Mouse (Mus musculus): ENCODE data around the gene Olfr1358.

Gene Olfr1358

DNA sequence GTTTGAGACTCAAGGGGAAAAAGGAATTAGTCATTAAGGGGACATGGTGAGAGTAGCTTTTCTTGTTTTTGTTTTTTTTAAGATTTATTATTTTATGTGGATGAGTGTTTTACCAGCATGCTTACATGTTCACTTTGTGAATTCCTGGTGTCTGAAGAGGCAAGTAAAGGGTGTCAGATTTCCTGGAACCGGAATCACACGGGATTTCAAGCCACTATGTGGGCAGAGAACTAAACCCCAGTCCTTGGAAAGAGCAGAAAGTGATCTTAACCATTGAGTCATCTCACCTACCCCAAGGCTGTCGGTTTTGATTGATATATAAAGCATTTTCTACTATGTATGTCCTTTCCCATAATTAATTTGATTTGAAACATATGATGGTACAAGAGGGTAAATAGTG, 52.5 kb downstream of the Olfr1358 start:
- no peak for DNase-seq (ENCODE audit: low read depth, low spot score)
